Mouse (Mus musculus) erythroid progenitor cell, adult 5-6 weeks (primary cell): ENCODE results near the gene Cnksr1. TPM values are rescaled to one million over a fixed set of nuclear protein-coding genes. Genes with fewer than 3 reads are reported as not detected.
A peak's percentile ranks its signal among the peaks of the same experiment; 100 is the strongest.

ENCODE experiments used
- ATAC-seq: replicated peaks from 2 replicates; pipeline ENCODE4 v1.8.0; 2016; ENCODE audit warnings: moderate number of reproducible peaks, mild to moderate bottlenecking, moderate TSS enrichment, inconsistent platforms; ENCODE audit not compliant: poor library complexity, low FRiP score, severe bottlenecking
- total RNA-seq, 2 experiments: library from RNA; stranded (forward) in 1 of 2; stranded (reverse) in 1 of 2; fragments of 150-400 nt in 1 of 2; fragments of 186-747, 209-891 nt in 1 of 2; gene quantifications; 2 replicates each; pipeline versions ENCODE4 v1.2.3 to v1.2.4; 2015 to 2017; ENCODE audit warnings: low replicate concordance in 2 of 2

Cnksr1 gene
- total RNA-seq, 2 experiments from 2014 or later: not detected

DNA sequence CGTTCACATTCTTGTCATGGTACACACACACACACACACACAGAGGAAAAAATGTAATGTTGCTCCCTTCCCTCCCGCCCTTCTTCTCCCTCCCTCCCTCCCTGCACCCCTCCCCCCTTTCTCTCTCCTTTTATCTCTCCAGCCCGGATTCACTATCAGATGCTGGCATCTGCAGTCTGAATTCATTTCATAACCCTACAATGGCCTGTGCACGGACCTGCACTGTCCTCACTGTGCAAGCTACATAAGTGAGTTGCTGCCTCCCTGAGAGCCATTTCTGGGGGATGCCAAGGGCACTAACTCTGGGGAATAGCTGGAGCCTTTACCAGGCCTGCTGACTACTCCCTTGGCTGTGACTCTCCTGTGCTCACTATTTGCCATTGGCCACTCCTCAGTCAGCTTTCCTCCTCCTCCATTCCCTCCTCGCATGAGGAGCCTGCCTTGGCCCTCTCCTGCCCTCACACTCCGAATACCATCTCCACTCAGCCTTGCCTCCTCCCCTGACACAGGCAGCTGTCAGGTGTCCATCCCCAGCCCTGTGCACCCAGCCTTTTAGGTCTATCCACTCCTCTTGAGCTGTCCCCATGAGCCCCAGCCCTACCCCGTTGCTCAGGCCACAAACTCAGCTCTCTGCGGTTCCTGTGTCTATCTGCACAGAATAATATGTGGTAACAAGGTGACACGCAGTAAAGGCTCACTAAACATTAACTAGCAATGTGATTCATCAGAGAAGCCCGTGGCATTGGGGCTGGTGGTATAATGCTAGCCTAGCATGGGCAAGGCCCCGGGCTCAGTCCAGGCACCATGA is 15.2 kb downstream of the Cnksr1 start:
- no peak for ATAC-seq

DNA sequence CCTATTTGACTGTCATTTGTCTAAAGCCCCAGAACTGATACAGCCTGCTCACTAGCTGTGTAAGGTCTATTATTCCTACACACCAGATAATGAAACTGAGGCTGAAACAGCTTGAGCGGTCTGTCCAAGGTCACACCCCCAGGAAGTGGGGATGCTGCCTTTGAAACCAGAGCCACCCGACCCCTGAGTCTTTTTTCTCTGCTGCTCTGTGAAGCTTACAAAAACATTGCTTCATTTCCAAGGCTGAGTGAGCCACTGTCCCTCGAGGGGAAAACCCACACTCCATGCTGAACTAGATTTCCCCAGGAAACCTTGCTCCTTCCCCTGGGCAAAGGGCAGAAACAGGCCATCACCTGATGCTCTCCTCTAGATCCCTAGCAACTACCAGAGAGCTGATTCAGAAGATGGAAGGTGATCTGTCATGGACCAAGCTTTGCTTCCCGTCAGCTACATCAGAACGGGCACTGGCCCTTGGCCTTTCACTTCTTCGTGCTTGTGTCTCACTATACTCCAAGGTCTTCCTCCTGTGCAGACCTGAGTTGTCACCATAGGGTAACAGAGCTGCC is 31.6 kb downstream of the Cnksr1 start:
- ATAC-seq: no peak

DNA sequence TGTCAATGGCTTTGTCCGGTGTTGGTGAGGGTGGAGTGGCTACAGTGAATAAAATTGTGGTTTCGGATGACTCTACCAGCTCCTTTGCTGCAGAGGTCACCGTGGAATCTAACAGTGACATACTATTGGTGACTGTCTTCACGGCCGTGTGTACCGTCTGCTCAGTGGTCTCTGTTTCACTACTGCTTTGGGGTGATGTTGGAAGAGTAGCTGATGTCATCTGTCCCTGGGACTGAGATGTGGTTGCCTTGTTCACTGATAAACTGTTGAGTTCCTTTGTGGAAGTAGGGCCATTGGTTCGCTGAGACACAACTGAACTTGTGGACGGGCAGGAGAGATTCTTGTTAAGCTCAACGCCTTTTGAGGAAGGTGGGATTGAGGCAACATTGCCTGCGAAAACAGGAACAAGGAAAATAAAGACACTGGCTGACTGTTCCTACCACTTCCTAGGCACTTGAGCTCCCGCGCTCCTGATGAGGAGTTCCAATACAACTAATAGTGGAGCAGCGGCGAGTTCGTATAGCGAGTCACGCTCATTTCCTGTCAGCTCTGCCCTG is 34.8 kb downstream of the Cnksr1 start:
- no peak for ATAC-seq

DNA sequence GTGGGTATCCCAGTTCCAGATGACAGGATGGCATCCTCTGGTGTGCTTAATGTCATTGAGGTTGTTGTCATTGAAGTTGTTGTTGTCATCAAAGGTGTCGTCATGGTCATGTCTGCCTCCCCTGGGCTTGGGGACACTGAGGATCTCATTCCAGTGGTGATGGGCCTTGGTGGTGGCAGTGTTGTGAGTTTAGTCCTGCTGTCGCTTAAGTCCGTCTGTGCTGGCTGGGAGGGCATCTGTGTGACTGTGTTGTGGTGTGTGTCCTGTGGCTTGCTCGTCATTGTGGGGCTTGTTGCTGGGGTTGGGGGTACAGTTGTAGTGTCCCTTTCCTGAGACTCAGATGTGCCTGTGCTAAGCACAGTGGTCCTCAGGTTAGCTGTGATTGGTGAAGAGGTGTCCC is 35.3 kb downstream of the Cnksr1 start, which contains the start of gene Gm7534:
Gene Gm7534, minus strand, starts transcription at position 101 of the 400 bp plus-strand sequence.
- no peak for ATAC-seq

DNA sequence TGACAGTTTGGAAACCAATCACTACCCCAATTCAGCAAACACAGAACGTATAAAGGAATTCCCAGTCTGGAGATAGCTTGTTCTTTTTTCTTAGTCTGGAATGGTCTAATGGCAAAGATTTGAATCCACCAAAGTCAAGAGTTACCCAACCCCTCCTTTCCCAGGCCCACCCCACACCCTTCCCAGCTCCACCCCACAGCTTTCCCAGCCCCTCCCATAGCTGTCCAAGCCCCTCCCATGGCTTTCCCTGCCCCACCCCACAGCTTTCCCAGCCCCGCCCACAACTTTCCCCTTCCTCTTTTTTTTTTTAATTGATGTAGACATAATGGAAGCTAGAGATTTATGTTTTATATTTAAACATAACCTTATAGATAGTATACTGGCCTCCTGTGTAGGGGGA is 38.8 kb downstream of the Cnksr1 start:
- ATAC-seq: no peak

DNA sequence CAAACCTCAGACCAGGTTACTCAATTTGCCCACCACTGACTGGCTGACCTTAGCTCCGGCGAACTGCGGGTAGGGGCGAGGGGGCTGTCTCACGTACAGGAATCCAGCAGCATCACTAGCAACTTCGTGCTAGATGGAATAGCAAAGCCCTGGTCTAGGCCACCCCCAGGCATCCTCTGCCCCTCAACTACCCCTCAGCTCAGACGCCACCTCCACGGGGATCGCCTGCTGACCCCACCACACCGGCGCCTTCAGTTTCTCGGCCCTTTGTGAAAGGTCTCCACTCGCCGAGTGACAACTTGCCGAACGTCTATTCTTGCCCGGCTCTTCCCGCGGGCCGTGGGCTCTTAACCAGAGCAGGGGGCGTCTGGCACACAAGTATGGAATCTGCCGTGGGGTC is 51.9 kb downstream of the Cnksr1 start:
- ATAC-seq: no peak

DNA sequence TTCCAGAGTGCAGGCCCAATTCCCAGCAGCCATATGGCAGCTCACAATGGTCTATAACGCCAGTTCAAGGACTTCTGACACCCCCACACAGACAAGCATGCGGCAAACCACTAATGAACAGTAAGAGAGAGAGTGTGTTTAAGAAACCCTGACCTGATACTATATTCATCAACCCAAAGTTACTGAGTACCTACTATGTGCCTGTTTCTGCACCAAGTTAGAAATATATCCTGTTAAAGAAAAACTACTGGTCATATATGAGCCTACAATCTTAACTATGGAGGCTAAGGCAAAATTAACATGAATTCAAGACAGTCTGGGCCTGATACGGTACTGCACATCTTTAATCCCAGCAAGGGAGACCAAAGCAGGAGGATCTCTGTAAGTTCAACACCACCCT is 52.6 kb downstream of the Cnksr1 start:
- ATAC-seq: no peak

DNA sequence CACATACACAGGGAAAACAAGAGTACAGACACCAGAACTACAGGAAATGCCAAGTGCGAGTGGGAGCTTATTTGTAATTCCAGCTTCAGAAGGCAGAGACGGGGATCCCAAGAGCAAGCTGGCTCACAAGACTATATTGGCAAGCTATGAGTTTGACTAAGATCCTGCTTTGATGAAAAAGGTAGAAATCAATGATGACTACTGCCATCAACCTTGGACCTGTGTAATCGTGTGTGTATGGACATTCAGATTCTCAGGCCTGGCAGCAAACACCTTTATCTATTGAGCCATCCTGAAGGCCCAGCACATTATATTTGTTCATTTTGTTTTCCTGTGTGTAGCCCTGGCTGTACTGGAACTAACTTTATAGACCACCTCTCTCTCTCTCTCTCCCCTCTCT is 54.5 kb downstream of the Cnksr1 start:
- no peak for ATAC-seq

DNA sequence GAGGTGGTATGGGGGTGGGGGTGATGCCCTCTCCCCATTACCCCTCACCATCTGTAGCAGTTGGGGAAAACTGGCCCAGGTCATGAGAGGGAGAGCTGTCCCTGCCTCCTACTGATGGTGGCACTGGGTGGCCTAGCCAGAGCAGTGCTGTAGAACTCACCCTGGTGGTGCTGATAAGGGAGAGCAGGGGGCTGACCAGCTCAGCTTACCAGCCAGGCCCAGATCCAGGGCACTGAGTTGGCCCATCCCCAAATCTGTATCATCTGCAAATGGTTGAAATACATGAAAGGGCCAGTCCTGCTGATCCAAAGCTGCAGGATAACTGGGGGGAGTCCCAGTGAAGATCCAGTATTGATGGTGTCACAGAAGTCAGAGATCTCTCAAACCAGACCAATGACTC is 56.4 kb downstream of the Cnksr1 start:
- ATAC-seq: peak; percentile 80

DNA sequence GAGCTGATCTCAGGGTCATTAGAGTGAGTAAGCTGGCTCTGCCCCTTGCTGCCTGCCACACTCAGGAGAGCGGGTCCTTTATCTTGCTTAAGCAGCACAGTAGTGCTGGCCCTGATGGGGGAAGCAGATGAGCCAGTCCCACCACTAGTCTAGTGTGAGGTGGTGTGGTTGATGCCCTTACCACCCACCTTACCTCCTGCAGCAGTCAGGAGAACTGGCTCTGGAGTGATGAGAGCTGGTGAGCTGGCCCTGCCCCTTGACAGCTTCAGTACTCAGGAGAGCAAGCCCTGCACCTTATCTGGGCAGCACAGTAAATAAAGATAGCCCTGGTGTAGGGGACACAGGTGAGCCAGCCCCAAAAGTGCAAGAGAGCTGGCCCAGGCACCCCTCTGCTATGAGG is 57.1 kb downstream of the Cnksr1 start:
- ATAC-seq: peak; percentile 77

Other genes with a start within 250 kb of the Cnksr1 start
- gene Dhdds, start 237.5 kb downstream of the Cnksr1 start, total RNA-seq (2015; ENCODE audit: low replicate concordance): 9.4 and 10.1 TPM in 2 replicates
- gene Dhdds, start 237.5 kb downstream of the Cnksr1 start, total RNA-seq (2017; ENCODE audit: low replicate concordance): 10.1 and 12.1 TPM in 2 replicates
- 1.1 and 2.1 TPM in 2 replicates for gene Lin28a, start 219.6 kb downstream of the Cnksr1 start, total RNA-seq (2015; ENCODE audit: low replicate concordance)
- 1.0 and 2.2 TPM in 2 replicates for gene Lin28a, start 219.6 kb downstream of the Cnksr1 start, total RNA-seq (2017; ENCODE audit: low replicate concordance)
- not detected in 2 replicates for gene Zfp683, start 184.6 kb downstream of the Cnksr1 start, total RNA-seq (2015; ENCODE audit: low replicate concordance)
- gene Zfp683, start 184.6 kb downstream of the Cnksr1 start, total RNA-seq (2017; ENCODE audit: low replicate concordance): not detected in 2 replicates
- 5.0 TPM in 1 of 2 replicates, not detected in the other for gene Crybg2, start 177.6 kb downstream of the Cnksr1 start, total RNA-seq (2015; ENCODE audit: low replicate concordance)
- gene Crybg2, start 177.6 kb downstream of the Cnksr1 start, total RNA-seq (2017; ENCODE audit: low replicate concordance): not detected in 2 replicates
- 157 and 288 TPM in 2 replicates for gene Cd52, start 143.3 kb downstream of the Cnksr1 start, total RNA-seq (2015; ENCODE audit: low replicate concordance)
- 103 and 211 TPM in 2 replicates for gene Cd52, start 143.3 kb downstream of the Cnksr1 start, total RNA-seq (2017; ENCODE audit: low replicate concordance)
- gene Ubxn11, start 135.8 kb downstream of the Cnksr1 start, total RNA-seq (2015; ENCODE audit: low replicate concordance): not detected in 2 replicates
- gene Ubxn11, start 135.8 kb downstream of the Cnksr1 start, total RNA-seq (2017; ENCODE audit: low replicate concordance): 4.5 TPM in 1 of 2 replicates, not detected in the other
- 129 and 180 TPM in 2 replicates for gene Sh3bgrl3, start 109.6 kb downstream of the Cnksr1 start, total RNA-seq (2015; ENCODE audit: low replicate concordance)
- gene Sh3bgrl3, start 109.6 kb downstream of the Cnksr1 start, total RNA-seq (2017; ENCODE audit: low replicate concordance): 22.6 and 67.0 TPM in 2 replicates
- gene Cep85, start 51.3 kb downstream of the Cnksr1 start, total RNA-seq (2015; ENCODE audit: low replicate concordance): 91.4 and 93.3 TPM in 2 replicates
- 105 and 118 TPM in 2 replicates for gene Cep85, start 51.3 kb downstream of the Cnksr1 start, total RNA-seq (2017; ENCODE audit: low replicate concordance)
- gene Gm7534, start 35.4 kb downstream of the Cnksr1 start, total RNA-seq (2015; ENCODE audit: low replicate concordance): not detected in 2 replicates
- gene Gm7534, start 35.4 kb downstream of the Cnksr1 start, total RNA-seq (2017; ENCODE audit: low replicate concordance): not detected in 2 replicates
- gene Catsper4, start 11.0 kb downstream of the Cnksr1 start, total RNA-seq (2015; ENCODE audit: low replicate concordance): not detected in 2 replicates
- not detected in 2 replicates for gene Catsper4, start 11.0 kb downstream of the Cnksr1 start, total RNA-seq (2017; ENCODE audit: low replicate concordance)
- gene E130218I03Rik, start 5.3 kb upstream of the Cnksr1 start, total RNA-seq (2015; ENCODE audit: low replicate concordance): not detected in 2 replicates
- gene E130218I03Rik, start 5.3 kb upstream of the Cnksr1 start, total RNA-seq (2017; ENCODE audit: low replicate concordance): not detected in 2 replicates
- gene Zfp593, start 7.2 kb upstream of the Cnksr1 start, total RNA-seq (2015; ENCODE audit: low replicate concordance): 2.2 and 4.6 TPM in 2 replicates
- not detected in 2 replicates for gene Zfp593, start 7.2 kb upstream of the Cnksr1 start, total RNA-seq (2017; ENCODE audit: low replicate concordance)
- not detected in 2 replicates for gene Gm30191, start 8.5 kb upstream of the Cnksr1 start, total RNA-seq (2015; ENCODE audit: low replicate concordance)
- not detected in 2 replicates for gene Gm30191, start 8.5 kb upstream of the Cnksr1 start, total RNA-seq (2017; ENCODE audit: low replicate concordance)
- not detected in 2 replicates for gene Grrp1, start 15.7 kb upstream of the Cnksr1 start, total RNA-seq (2015; ENCODE audit: low replicate concordance)
- gene Grrp1, start 15.7 kb upstream of the Cnksr1 start, total RNA-seq (2017; ENCODE audit: low replicate concordance): not detected in 2 replicates
- gene Pdik1l, start 49.5 kb upstream of the Cnksr1 start, total RNA-seq (2015; ENCODE audit: low replicate concordance): 39.4 and 45.4 TPM in 2 replicates
- gene Pdik1l, start 49.5 kb upstream of the Cnksr1 start, total RNA-seq (2017; ENCODE audit: low replicate concordance): 52.6 and 53.7 TPM in 2 replicates
- gene Trim63, start 76.7 kb upstream of the Cnksr1 start, total RNA-seq (2015; ENCODE audit: low replicate concordance): not detected in 2 replicates
- gene Trim63, start 76.7 kb upstream of the Cnksr1 start, total RNA-seq (2017; ENCODE audit: low replicate concordance): not detected in 2 replicates
- not detected in 2 replicates for gene Slc30a2, start 104.8 kb upstream of the Cnksr1 start, total RNA-seq (2015; ENCODE audit: low replicate concordance)
- not detected in 2 replicates for gene Slc30a2, start 104.8 kb upstream of the Cnksr1 start, total RNA-seq (2017; ENCODE audit: low replicate concordance)
- gene Extl1, start 145.5 kb upstream of the Cnksr1 start, total RNA-seq (2015; ENCODE audit: low replicate concordance): not detected in 2 replicates
- not detected in 2 replicates for gene Extl1, start 145.5 kb upstream of the Cnksr1 start, total RNA-seq (2017; ENCODE audit: low replicate concordance)
- 1.8 and 4.2 TPM in 2 replicates for gene Pafah2, start 157.9 kb upstream of the Cnksr1 start, total RNA-seq (2015; ENCODE audit: low replicate concordance)
- gene Pafah2, start 157.9 kb upstream of the Cnksr1 start, total RNA-seq (2017; ENCODE audit: low replicate concordance): 0.77 and 5.4 TPM in 2 replicates
- 429 and 552 TPM in 2 replicates for gene Stmn1, start 229.9 kb upstream of the Cnksr1 start, total RNA-seq (2015; ENCODE audit: low replicate concordance)
- 378 and 383 TPM in 2 replicates for gene Stmn1, start 229.9 kb upstream of the Cnksr1 start, total RNA-seq (2017; ENCODE audit: low replicate concordance)